Mouse (Mus musculus) liver, embryonic 14.5 days (tissue): Measurements from ENCODE around the gene Ltbp2.

Experiments used
- CTCF ChIP-seq: IDR thresholded peaks from 2 replicates; pipeline ENCODE4 v1.5.1; 2016; ENCODE audit warnings: antibody characterized with exemption, low read depth, control low read depth
- EP300 ChIP-seq: IDR thresholded peaks from 2 replicates; pipeline ENCODE4 v1.6.1; 2016; ENCODE audit warnings: antibody characterized with exemption, low read depth

DNA sequence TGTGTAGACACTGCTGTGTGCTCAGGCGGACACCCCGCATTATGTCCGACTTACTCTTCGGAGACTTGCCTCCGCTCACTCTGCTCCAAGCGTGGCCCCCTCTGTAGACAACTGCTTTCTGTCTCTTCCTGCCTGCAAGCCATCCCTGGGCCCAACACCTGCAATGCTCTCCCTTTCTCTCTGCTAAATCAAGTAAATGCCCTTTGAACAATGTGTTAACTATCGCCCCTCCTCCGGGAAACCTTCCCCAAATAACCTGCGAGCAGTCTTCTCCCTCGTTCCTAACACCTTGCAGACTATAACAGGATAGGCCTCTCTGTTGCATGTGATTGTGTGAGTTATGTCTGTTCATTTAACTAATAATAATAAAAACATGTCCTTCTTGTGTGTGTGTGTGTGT lies 132.8 kb downstream of the Ltbp2 start:
- no peak for TF ChIP-seq CTCF
- no peak for TF ChIP-seq EP300
